Mouse (Mus musculus) cerebellum, postnatal 36 days (tissue): ENCODE results near the gene Ebf1.
A peak's percentile ranks its signal among the peaks of the same experiment; 100 is the strongest.

Experiments used
- DNase-seq, 2 experiments: peaks; one replicate each; pipeline ENCODE4 v3.0.0; 2021 to 2022; ENCODE audit warnings: mixed read lengths in 2 of 2

The Ebf1 gene

GRCm38 (mm10) chr11:44663609-44664141 is 46.6 kb downstream of the Ebf1 start:
- DNase-seq = no peak

- no peak for DNase-seq
These were observed 48.1 kb downstream of the Ebf1 start for GRCm38 (mm10) chr11:44665156-44665682.

GRCm38 (mm10) chr11:44665741-44666531 is 48.8 kb downstream of the Ebf1 start:
- DNase-seq = no peak

- no peak for DNase-seq
These were observed 49.6 kb downstream of the Ebf1 start for GRCm38 (mm10) chr11:44666741-44667140.

- DNase-seq = no peak
These were observed 64.2 kb downstream of the Ebf1 start for GRCm38 (mm10) chr11:44681306-44681705.

GRCm38 (mm10) chr11:44681995-44682394 is 64.9 kb downstream of the Ebf1 start:
- DNase-seq = no peak

GRCm38 (mm10) chr11:44682703-44683539 is 65.8 kb downstream of the Ebf1 start:
- DNase-seq = no peak

- DNase-seq = no peak
These were observed 67.5 kb downstream of the Ebf1 start for GRCm38 (mm10) chr11:44684486-44685076.

- DNase-seq = no peak
These were observed 68.0 kb downstream of the Ebf1 start for GRCm38 (mm10) chr11:44685129-44685528.

GRCm38 (mm10) chr11:44685911-44686361 is 68.8 kb downstream of the Ebf1 start:
- DNase-seq = no peak

- no peak for DNase-seq
These were observed 69.3 kb downstream of the Ebf1 start for GRCm38 (mm10) chr11:44686378-44686777.

- DNase-seq = no peak
These were observed 71.4 kb downstream of the Ebf1 start for GRCm38 (mm10) chr11:44688542-44688941.

- peak in 1 of 2 experiments; percentile 27 for DNase-seq
These were observed 72.6 kb downstream of the Ebf1 start for GRCm38 (mm10) chr11:44689571-44690264.

- DNase-seq = no peak
These were observed 73.1 kb downstream of the Ebf1 start for GRCm38 (mm10) chr11:44690265-44690572.

- no peak for DNase-seq
These were observed 78.3 kb downstream of the Ebf1 start for GRCm38 (mm10) chr11:44695416-44695815.

- DNase-seq = peak; percentile 62 to 63
These were observed 79.6 kb downstream of the Ebf1 start for GRCm38 (mm10) chr11:44696539-44697201.

GRCm38 (mm10) chr11:44700181-44700580 is 83.1 kb downstream of the Ebf1 start:
- DNase-seq = no peak

- DNase-seq = no peak
These were observed 84.2 kb downstream of the Ebf1 start for GRCm38 (mm10) chr11:44701221-44701810.

- no peak for DNase-seq
These were observed 84.7 kb downstream of the Ebf1 start for GRCm38 (mm10) chr11:44701864-44702263.

GRCm38 (mm10) chr11:44702716-44703486 is 85.8 kb downstream of the Ebf1 start:
- DNase-seq = no peak

- no peak for DNase-seq
These were observed 86.8 kb downstream of the Ebf1 start for GRCm38 (mm10) chr11:44703951-44704350.
